ENCODE assay signal across 32 mouse cellular contexts in genomic region chr15:86903006-86903405, GRCm38 (mm10).
"Had no signal": no experiment of that assay in that cellular context is flagged by ENCODE, and none has a peak within 500 bp of the region (broad histone marks: within the 10 kb centered on the region; RNA-seq: fewer than 3 reads in every experiment).

No protein-coding gene starts in this region.

- H3K4me3 ChIP-seq: limb, embryonic 10.5 days; limb, embryonic 12.5 days; limb, embryonic 13.5 days; limb, embryonic 15.5 days; liver, embryonic 12.5 days; liver, embryonic 13.5 days; liver, embryonic 15.5 days; lung, embryonic 15.5 days; midbrain, embryonic 10.5 days; midbrain, embryonic 12.5 days; midbrain, embryonic 13.5 days; midbrain, embryonic 15.5 days; myocyte; neural tube, embryonic 12.5 days; neural tube, embryonic 13.5 days had no signal

- ATAC-seq: liver, embryonic 12.5 days; liver, postnatal 0 days; lung, postnatal 0 days; midbrain, embryonic 13.5 days; midbrain, embryonic 15.5 days; midbrain, embryonic 16.5 days had no signal

- H3K9ac ChIP-seq: limb, embryonic 12.5 days; limb, embryonic 13.5 days; limb, embryonic 15.5 days; liver, embryonic 12.5 days; liver, embryonic 13.5 days; liver, embryonic 14.5 days; liver, embryonic 15.5 days; liver, postnatal 0 days; lung, embryonic 14.5 days; lung, embryonic 15.5 days; midbrain, embryonic 12.5 days; midbrain, embryonic 13.5 days; midbrain, embryonic 15.5 days; neural tube, embryonic 12.5 days; neural tube, embryonic 13.5 days had no signal

- DNase-seq: left cerebral cortex, postnatal 4 days; liver; liver, embryonic 13.5 days; liver, postnatal 0 days; lung, adult 2 months; lung, embryonic 14.5 days; lung, postnatal 10 days; lung, postnatal 14 days; lung, postnatal 36 days; lung, postnatal 4 days; midbrain, embryonic 14.5 days had no signal

- H3K4me2 ChIP-seq: limb, embryonic 12.5 days; limb, embryonic 13.5 days; limb, embryonic 15.5 days; liver, embryonic 11.5 days; liver, embryonic 12.5 days; liver, embryonic 13.5 days; liver, embryonic 15.5 days; lung, embryonic 14.5 days; lung, embryonic 15.5 days; midbrain, embryonic 11.5 days; midbrain, embryonic 12.5 days; midbrain, embryonic 13.5 days; midbrain, embryonic 15.5 days; neural tube, embryonic 12.5 days; neural tube, embryonic 13.5 days had no signal

- H3K9me3 ChIP-seq: limb, embryonic 10.5 days; limb, embryonic 12.5 days; limb, embryonic 13.5 days; limb, embryonic 15.5 days; liver, embryonic 12.5 days; liver, embryonic 13.5 days; liver, embryonic 15.5 days; lung, embryonic 15.5 days; midbrain, embryonic 10.5 days; midbrain, embryonic 12.5 days; midbrain, embryonic 13.5 days; midbrain, embryonic 15.5 days; neural tube, embryonic 12.5 days; neural tube, embryonic 13.5 days had no signal

- H3K4me1 ChIP-seq: limb, embryonic 10.5 days; liver, embryonic 12.5 days; liver, embryonic 13.5 days; liver, embryonic 15.5 days; lung, embryonic 15.5 days; megakaryocyte, embryonic 14.5 days; midbrain, embryonic 12.5 days; midbrain, embryonic 15.5 days; neural tube, embryonic 12.5 days had no signal

- H3K27me3 ChIP-seq: limb, embryonic 12.5 days; limb, embryonic 15.5 days; liver, embryonic 12.5 days; liver, embryonic 13.5 days; liver, embryonic 15.5 days; lung, embryonic 15.5 days; megakaryocyte, embryonic 14.5 days; midbrain, embryonic 12.5 days; midbrain, embryonic 13.5 days; midbrain, embryonic 15.5 days; neural tube, embryonic 12.5 days; neural tube, embryonic 13.5 days had no signal

- H3K36me3 ChIP-seq: limb, embryonic 10.5 days; limb, embryonic 12.5 days; limb, embryonic 13.5 days; limb, embryonic 15.5 days; liver, embryonic 12.5 days; liver, embryonic 13.5 days; liver, embryonic 15.5 days; lung, embryonic 15.5 days; midbrain, embryonic 10.5 days; midbrain, embryonic 12.5 days; midbrain, embryonic 13.5 days; midbrain, embryonic 15.5 days; neural tube, embryonic 12.5 days; neural tube, embryonic 13.5 days had no signal

- H3K27ac ChIP-seq: limb, embryonic 10.5 days; limb, embryonic 12.5 days; limb, embryonic 13.5 days; limb, embryonic 15.5 days; liver, embryonic 12.5 days; liver, embryonic 13.5 days; liver, embryonic 14.5 days; liver, embryonic 15.5 days; lung, embryonic 15.5 days; macrophage; midbrain, embryonic 10.5 days; midbrain, embryonic 12.5 days; midbrain, embryonic 13.5 days; midbrain, embryonic 15.5 days; neural tube, embryonic 12.5 days; neural tube, embryonic 13.5 days had no signal
